Mouse (Mus musculus) cerebellum, postnatal 14 days (tissue): ENCODE measurements at regions not wholly inside any gene's neighbourhood (a gene's known extent, or its start where the extent isn't known, plus 50 kb on each side); places are given as distances from the start of the nearest gene placed in this dataset.
"Not testable (repeated sequence)": the region's sequence is repeated elsewhere in the genome, so short reads cannot be mapped to it uniquely, and the experiment has no call there.

Experiments used
- DNase-seq, 2 experiments: peaks; one replicate each; pipeline ENCODE4 v3.0.0; 2021; ENCODE audit warnings: mixed read lengths in 2 of 2

DNA sequence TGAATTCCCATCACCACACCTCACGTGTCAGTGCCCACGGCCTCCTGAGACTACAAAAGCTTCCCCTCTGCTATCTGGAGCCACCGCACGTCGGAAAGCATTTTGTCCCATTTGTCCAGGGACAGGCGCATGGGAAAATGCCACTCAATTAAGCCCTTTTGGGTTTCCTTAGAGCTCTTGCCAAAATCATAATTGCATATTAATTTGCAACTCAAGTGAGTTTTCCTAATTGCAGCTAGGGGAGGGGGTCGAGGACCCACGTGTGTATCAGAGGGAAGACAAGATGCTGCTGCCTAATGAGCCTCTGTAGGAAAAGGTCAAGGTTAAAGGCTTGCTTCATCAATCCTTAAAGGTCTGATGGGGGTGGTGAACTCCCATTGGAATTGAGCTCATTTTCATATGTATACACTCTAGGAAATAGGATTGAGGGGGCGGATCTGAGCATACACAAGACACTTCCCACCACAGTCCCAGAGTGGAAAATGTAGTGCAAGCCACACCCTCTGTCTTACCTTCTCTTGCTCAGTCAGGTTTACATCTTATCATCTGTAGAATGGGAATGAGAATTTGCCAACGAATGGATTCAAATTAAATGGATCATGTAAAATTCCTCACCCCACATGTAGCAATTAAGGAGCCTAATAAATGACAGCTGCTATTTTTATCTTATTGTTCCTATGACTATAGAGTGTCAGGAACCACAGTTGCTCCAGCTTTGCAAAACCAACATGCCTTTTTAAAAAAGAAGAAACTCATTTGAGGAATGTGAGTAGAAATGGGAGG, 179.6 kb upstream of the Tenm4 start:
- peak in 1 of 2 experiments; percentile 6 for DNase-seq

DNA sequence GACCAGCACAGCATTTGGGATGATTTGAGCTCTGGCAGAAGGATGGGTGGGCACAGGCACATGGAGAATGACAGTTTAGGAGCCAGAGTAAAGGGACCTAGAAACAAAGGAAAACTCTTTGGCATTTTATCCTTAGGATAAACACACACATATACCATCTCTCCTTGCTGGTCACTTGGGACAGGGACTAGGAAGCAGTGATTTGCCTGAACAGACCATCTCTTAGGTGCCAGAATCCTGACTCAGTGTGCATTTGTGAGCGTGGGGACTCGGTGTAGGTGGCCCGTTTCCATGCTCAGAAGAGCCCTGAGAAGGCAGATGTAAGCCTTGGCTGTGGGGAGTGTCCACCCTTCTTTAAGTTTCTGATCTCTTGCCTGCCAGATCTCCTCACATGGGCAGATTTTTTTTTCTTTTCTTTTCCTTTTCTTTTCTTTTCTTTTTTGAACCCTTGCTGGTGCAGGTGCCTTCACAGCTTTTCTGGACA, 179.0 kb upstream of the Tenm4 start:
- DNase-seq = no peak

DNA sequence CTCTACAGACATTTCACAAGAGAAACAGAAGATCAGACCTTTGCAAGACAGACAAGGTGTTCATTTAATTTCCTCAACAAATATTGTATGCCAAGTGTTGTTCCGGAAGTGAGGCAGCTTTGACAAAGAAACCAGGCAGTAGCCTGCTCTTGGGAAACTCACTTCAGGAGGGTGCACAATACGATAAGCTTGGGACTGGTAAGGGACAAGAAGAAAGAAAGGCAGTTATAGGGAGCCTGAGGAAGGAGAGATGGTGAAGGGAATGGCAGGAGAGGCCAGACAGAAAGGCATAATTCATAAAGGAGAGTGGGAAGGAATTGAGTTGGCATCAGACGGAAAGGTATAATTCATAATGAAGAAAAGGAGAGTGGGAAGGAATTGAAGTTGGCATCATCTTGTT, 178.5 kb upstream of the Tenm4 start:
- DNase-seq = no peak

DNA sequence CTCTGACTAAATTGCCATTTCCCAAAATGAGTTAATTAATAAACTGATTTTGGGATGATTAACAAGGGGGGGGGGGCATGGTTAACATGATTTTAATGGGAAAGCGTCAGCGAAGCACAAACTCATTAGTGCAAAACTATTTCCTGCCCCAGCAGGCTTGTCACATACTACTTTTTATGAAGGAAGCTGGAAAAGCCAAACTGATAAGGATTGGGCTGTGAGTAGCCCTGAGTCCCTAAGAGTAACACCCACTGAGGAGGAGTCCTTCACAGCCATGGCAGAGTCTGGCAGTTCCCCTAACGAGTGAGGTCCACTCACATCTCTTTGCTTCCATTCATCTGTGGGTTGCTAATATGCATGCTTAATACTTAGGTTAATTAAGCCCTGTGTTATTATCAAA, 173.9 kb upstream of the Tenm4 start:
- DNase-seq = no peak

DNA sequence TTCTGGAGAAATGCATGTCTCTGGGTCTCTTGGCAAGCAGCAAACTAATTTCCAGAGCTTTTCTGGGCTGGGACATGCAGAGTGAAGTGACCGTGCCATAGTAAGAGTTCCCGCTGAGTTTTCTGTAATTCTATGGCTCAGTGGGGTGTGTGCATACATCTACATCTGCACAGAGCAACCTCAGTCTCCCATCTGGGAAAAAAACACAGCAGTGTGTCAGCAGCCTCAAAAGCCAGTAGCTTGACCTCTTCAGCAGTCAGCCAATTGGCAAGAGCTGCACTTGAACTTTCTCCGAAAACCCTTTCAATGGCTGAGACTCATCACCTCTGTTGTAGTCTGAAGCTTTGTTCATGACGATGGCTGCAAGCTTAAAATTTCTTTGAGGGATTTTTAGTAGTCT, 171.9 kb upstream of the Tenm4 start:
- DNase-seq = no peak

DNA sequence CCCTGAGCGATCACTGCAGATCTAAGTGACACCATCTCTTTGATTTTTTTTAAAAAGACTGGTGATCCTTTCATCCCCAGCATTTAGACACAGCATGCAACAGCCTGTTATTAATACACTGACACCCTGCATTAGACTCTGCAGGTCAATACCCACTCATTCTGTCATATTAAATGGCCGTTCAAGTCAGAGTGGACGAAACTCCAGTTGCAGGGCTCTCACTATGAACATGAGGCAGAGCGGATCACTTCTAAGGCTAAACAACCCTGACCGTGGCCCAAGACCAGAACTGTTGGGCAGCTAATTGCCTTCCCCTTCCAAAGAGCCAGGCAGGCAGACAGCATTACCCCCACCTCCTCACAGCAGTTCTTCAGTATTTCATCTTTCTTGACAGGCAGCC, 168.6 kb upstream of the Tenm4 start:
- no peak for DNase-seq

DNA sequence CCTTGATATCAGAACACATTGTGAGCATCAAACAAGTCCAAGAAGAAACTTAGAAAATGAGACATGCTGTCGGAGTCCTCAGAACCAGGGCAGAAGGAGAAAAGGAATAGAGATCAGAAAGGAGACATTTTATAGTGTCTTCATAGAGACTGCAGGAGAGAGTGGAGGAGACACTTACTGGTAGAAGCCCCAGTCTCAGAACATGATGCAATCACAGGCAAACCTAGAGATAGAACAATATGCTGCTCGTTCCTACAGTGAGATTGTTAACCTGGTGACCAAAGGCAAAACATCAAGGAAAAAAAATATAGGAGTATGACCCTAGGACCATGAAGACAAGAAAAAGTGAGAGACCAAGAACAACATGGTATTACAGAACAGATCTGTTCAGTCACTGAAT, 164.7 kb upstream of the Tenm4 start:
- no peak for DNase-seq

DNA sequence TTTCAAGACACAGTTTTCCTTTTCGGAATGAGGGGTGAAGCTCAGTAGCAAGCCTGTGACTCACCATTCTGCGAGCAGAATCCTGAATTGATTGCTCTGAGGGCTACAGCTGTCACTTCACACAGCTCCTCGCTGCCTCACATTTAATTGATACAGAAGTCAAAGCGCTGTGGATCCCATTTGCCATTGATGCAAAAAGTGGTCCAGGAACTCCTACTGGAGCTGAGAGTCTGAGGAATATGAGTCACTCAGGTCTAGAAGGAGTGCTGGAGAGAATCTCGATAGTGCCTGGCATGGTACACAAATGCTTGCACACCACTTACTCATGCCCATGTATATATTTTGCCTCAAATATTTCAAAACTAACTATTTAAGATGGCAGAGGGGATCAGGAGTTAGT, 158.0 kb upstream of the Tenm4 start:
- DNase-seq = no peak

DNA sequence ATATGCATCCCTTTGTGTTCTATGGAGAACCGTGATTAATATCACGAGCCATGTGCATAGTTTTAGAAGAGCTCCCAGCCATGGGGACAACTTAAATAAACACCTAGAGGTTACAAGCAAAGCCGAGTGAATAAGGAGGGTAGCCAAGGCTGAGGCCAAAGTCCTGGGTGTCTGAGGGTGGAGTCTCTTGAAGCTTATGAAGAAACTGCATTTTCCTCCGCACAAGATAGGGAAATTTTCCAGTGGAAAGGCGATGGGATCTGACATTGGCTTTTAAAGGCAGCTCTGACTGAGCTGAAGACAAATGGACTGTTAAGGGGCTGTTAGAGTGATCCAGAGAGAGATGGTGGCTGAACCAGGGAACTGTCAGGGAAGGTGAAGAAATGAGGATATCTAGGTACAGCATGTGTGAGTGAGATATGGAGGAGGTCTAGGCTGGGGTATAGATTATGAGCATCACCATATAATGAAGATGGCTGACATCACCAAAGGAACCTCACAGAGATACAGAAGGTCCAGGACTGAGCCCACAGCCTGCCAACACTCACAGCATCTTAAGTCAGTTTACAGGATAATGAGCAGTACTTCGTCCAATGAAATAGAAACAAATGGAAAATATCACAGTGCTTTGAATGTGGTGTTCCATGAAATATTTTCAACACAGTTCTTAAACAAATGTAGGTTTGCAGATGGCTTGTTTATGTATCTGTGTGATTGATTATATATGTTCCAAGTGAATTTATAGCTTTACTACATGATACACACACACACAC, 153.7 kb upstream of the Tenm4 start:
- no peak for DNase-seq

DNA sequence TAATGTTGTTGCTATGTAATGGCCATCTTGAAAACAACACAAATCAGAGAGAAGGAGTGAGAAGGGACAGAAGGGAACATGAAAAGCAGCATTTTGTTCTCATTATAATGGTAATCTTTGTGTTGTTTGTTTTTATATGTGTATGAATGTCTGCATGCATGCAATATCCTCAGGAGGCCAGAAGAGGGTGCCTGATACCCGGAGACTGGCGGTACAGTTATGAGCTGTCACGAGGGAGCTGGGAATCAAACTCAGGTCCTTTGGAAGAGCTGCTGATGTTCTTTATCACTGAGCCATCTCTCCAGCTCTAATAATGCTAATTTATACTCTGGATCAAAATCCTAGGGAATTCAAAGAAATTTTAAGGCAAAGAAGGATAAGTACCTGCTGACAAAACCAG, 147.0 kb upstream of the Tenm4 start:
- no peak for DNase-seq

DNA sequence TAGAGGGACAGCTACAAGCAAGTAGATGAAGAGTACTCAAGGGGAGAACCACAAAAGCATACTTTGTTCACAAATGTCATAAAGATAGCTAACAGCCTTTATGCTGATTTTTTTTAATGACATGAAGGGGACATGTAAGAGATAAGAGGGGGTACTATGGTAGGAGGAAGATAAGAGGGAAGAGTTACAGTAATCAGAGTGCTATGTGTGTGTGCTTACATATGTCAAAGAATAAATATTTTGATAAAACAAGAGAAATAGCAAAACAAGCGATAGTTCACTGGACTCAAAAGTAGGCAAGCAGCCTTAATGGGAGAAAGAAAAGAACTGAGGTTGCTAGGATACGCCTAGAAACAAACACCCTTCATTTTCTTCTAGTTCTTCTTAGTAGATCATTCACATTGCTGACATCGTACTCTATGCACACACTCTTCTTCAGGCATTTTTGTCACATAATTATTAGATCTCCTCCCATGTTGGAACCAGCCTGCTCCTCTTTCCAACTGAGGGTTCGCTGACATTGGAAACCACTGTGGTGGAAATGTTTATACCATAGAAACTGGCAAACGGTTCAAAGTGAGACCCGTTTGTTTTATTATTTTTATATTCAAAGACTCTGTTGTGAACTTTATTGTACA, 144.1 kb upstream of the Tenm4 start:
- no peak for DNase-seq

DNA sequence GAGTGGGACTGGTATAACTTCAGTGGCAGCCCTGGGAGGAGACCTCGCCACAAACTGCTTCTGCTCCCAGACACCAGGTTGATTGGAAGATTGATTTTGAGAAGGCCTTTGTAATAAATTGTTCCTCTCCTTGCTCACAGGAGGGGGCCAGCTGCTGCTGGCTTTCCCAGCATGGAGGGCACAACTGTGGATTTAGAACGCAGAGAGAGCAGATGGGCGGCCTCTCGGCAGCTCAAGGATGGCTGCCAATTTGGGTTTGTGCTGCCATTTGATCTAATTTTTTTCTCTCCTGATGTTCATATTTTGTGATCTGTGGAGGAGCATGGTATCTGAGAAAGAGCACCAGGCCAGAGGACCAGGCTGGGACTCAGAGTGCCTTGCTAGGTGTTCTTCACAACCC, 137.4 kb upstream of the Tenm4 start:
- peak; percentile 13 to 22 for DNase-seq

DNA sequence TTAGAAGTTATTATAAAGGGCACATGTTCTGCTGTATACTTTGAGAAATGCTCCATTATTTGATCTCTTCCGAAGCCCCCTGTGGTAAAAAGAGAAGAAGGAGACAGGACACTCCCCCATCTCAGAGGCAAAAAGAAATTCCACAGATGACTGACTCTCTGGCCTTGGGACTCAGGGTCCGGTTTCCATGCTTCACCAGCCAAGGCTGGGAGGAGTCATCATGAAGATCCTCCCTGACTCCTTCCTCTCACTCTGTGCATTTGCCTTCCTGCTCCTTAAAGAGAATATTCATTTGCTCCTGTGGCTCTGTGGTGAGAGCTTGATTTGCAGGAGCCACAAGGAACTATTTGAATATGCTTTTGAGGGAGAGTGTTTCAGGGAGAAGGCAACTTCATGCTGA, 135.6 kb upstream of the Tenm4 start:
- DNase-seq = no peak

DNA sequence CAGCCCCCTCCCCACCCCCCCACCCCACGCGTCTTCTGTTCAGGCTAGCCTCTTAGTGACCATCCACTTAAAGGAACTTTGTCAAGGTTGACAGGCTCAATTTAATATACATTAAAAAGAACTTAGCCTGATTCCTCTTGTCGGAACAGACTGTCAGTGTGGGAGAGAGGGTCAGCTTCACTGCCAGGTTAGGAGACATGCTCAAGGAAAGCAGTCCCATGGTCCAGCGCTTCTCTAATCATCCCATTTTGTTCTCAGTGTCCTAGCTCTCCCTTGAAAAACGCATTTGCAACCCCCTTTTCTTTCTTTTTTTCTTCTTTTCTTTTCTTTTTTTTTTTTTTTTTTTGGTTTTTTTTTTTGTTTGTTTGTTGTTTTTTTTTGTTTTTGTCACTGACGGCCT, 131.4 kb upstream of the Tenm4 start:
- no peak for DNase-seq

DNA sequence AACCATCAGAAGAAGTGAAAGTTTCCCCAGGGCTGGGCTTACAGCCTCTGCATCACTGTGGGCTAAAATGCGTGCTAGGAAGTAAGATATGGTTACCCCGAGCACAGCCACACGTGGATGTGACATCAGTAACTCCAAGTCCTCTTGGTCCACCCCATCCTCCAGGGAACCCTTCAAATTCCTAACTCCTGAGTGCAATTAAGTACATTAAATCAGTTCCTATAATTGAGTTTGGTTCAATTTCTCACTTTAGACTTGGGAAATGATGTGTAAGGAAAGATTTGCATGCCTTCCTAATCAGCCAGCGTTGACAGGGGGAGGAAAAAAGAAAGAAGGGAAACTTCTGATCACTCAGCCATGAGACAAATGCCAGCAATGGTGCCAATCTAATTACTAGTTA, 129.2 kb upstream of the Tenm4 start:
- DNase-seq = no peak

DNA sequence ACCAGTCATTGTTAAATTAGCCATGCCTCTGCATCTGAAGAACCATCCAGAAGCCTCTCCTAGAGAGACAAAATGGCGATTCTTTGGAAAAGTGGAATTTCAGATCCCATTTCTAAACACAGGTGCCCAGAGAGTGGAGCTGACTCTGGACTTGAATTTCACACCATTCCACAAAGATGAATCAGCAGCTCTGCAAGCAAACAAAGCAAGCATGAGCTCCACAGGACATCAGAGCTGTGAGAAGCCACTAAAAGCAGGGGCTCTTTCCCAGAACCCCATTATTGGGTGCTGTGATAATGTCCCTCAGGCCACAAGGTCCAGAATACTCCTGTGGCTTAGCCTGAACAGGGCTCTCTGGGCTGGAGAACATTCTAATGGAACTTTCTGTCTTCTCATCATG, 119.4 kb upstream of the Tenm4 start:
- no peak for DNase-seq

DNA sequence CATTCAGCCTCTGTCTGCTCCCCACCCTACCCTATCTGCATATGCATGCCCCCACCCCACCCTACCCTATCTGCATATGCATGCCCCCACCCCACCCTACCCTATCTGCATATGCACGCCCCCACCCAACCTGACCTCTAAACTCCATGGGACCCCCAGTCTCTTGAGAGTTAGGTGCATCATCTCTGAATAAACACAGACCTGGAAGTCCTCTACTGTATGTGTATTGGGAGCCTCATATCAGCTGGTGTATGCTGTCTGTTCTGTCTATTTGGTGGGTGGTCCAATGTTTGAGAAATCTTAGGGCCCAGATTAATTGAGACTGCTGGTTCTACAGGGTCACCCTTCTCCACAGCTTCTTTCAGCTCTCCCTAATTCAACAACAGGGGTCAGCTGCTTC, 109.4 kb upstream of the Tenm4 start:
- DNase-seq = not testable (repeated sequence)

DNA sequence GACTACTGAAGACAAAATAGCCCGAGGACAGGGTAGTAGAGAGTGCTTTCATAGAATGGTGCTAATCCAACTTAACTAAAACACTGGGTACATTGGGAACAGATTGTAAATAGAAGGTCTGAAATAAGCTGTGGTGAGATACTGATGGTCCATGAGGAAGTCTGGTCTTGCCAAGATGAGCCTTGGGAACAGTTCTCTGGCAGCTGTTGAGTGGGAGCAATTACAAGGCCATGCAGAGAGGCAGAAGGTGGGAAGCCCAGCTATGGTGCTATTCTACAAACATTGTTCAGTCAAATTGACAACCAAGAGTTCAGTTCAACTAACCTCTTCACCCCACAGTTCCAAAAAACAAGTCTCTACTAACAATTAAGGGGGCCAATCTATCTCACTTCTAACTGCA, 92.5 kb upstream of the Tenm4 start:
- DNase-seq = no peak

DNA sequence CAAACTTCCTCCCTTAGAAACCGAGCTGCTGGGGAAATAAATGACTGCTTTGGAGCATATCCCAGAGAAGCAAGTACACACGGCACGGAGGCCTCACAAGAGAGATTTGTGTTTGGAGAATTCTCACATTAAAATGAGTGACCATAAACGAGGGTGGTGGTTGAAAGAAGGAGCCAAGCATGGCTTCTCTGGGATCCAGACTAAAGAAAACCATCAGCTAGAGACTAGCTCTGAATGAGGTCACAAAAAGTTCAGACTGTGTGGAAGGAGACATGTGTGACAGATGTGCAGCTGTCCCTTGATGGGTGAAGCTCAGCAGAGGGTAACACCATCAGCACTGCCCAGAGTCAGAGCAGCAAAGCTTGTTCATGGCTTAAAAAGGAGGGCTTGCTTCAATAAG, 89.4 kb upstream of the Tenm4 start:
- no peak for DNase-seq

DNA sequence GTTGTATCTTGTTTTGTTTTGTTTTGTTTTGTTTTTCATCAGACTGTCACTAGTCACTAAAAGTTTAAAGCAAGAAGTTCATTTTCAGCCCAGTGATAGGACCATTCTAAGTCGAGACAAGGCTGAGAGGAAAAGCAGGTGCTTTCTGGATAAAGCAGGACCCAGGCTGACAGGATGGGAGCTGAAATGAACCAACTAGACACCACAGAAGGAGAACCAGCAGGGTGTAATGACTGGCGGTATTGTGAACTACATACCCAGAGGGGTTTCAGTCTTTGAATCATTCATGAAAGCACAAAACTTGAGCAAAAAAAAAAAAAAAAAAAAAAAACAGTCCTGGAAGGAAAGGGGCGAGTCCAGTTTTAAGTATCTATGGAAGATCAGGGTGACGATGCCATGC, 75.9 kb upstream of the Tenm4 start:
- peak; percentile 12 to 26 for DNase-seq

DNA sequence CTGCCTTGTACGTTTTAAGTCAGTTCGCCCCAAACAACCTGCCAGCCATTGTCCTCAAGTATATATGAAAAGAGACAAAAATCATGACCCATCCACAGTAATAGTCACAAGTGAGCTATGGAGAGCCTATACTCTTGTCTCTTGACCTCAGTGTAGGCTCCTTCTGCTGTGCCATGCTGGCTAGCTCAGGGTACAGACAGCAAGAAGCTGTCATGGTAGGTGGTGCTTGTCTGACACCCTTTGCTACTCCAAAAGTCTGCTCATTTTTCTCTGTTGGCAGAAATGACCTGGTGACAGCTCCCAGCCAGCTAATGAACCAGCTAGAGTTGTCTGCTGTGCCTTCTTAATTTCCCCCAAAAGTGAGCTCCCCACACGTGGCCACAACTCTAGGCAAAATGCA, 75.3 kb upstream of the Tenm4 start:
- peak in 1 of 2 experiments; percentile 6 for DNase-seq

DNA sequence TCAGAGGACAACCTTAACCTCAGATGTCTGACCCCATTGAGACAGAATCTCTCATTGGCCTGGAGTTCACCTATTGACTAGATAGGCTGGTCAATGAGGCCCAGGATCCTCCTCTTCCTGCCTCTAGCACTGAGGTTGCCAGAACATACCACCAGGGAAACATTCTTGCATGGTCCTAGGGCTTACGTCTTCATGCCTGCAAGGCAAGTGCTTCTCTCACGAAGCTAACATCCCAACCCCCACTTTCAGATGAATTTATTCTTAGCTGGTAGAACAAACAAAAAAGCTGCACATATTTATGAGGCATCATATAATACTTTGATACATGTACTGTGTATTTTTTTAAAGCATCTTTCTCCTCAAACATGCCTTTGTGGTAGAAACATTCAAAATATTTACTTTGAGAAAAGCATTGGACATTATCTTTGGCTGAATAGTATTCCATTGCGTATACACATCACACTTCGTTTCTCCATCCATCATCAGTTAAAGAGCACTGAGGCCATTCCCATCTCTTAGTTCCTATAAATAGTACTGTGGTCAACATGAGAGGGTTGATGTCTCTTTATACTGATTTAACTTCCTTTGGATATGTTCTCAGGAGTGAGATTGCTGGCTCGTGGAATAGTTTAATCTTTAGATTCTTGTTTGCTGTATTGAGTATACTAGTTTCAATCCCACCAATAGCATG, 72.2 kb upstream of the Tenm4 start:
- no peak for DNase-seq

DNA sequence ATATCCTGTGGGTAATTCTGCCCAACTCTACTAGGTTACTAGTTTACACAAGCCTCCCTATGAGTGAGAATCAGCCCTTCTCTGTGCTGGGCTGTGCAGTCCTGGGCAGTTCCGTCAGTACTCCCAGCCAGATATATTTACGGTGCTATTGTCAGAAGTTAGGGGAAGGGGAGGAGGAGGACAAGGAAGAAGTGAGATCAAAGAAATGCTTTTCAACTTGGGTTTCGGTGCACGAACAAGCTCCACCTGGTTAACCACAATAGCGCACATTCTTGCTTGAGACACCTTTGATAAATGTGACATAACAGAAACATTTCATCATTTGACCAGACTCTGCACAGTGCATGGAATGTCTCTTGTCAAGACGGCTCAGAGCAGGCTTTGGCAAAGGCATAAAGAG, 68.3 kb upstream of the Tenm4 start:
- no peak for DNase-seq
